Mouse (Mus musculus): ENCODE data around the gene Per2.

DNA sequence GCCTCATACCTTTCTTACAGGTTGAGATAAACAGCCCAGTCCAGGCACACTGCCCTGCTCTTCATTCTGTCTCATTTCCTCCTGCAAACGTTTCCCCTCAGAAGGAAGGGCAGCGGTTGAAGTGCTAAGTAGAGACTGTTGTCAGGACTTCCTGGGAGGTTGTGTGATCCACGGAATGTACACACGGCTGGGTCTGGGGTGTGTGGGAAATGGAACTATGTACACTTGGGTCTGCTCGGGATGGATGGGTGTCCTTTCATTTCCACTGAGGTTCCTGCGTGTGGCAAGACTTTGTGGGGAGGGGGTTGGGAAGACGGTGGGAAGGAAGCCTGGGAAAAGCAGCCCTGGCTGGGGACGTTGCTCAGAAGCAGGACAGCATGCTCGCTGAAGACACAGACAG, 32.7 kb downstream of the Per2 start:
- no peak for TF ChIP-seq GATA1 (IDR thresholded peaks at IDR 0.05; ENCODE audit: low read length)
- no peak for TF ChIP-seq TAL1 (IDR thresholded peaks at IDR 0.05; ENCODE audit: low read length)
